Mouse (Mus musculus) liver, embryonic 14.5 days (tissue): Measurements from ENCODE around the gene Elovl6. TPM values are rescaled to one million over a fixed set of nuclear protein-coding genes. Genes with fewer than 3 reads are reported as not detected.

Experiments used
- ATAC-seq: fragments of 200-750 bp; cut with Nextera tagmentation; 2 replicates; pipeline ENCODE4 v1.8.0; 2017; ENCODE audit warnings: moderate number of reproducible peaks, mild to moderate bottlenecking, moderate library complexity; ENCODE audit not compliant: insufficient read depth
- DNase-seq, 3 experiments: peaks; one replicate each; pipeline ENCODE4 v3.0.0-alpha.2; 2012 to 2013; ENCODE audit warnings: low read depth in 3 of 3, low spot score in 3 of 3
- H3K27ac ChIP-seq: fragments of 300-500 bp; sonication (generic); 2 replicates; pipeline ENCODE4 v1.5.1; 2014; ENCODE audit warnings: moderate library complexity, mild to moderate bottlenecking, control low read depth, inconsistent platforms
- H3K27me3 ChIP-seq: fragments of 300-500 bp; sonication (generic); 2 replicates; pipeline ENCODE4 v1.6.1; 2014; ENCODE audit warnings: mild to moderate bottlenecking, low read length, moderate library complexity; ENCODE audit not compliant: control insufficient read depth, insufficient read depth
- H3K36me3 ChIP-seq: fragments of 300-500 bp; sonication (generic); replicated peaks from 2 replicates; pipeline ENCODE4 v1.6.1; 2014; ENCODE audit warnings: low read depth; ENCODE audit not compliant: control insufficient read depth, insufficient read depth
- H3K4me1 ChIP-seq, 2 experiments: fragments of 200-500 bp in 1 of 2; fragments of 300-500 bp in 1 of 2; sonication (generic) in 1 of 2; replicated peaks; 2 replicates each; pipeline ENCODE4 v1.6.1; 2012 to 2014; ENCODE audit warnings: antibody characterized with exemption in 1 of 2, inconsistent platforms in 1 of 2, low read length in 1 of 2; ENCODE audit not compliant: control insufficient read depth in 2 of 2, insufficient read depth in 2 of 2
- H3K4me2 ChIP-seq: fragments of 300-500 bp; sonication (generic); 2 replicates; pipeline ENCODE4 v1.6.1; 2014; ENCODE audit warnings: low read depth, mild to moderate bottlenecking, control low read depth, moderate library complexity
- H3K4me3 ChIP-seq, 2 experiments: fragments of 200-500 bp in 1 of 2; fragments of 300-500 bp in 1 of 2; sonication (generic) in 1 of 2; 2 replicates each; pipeline ENCODE4 v1.5.1; 2012 to 2014; ENCODE audit warnings: low read depth in 2 of 2, low read length in 2 of 2, mild to moderate bottlenecking in 2 of 2, control low read depth in 1 of 2, inconsistent platforms in 1 of 2, moderate library complexity in 1 of 2; ENCODE audit not compliant: insufficient read depth in 1 of 2
- H3K9ac ChIP-seq: fragments of 300-500 bp; sonication (generic); replicated peaks from 2 replicates; pipeline ENCODE4 v1.6.1; 2014; ENCODE audit warnings: mild to moderate bottlenecking, control low read depth, moderate library complexity
- H3K9me3 ChIP-seq: fragments of 300-500 bp; sonication (generic); 2 replicates; pipeline ENCODE4 v1.6.1; 2016; ENCODE audit warnings: low read length, mixed read lengths; ENCODE audit not compliant: control insufficient read depth
- CTCF ChIP-seq: IDR thresholded peaks from 2 replicates; pipeline ENCODE4 v1.5.1; 2016; ENCODE audit warnings: antibody characterized with exemption, low read depth, control low read depth
- EP300 ChIP-seq: IDR thresholded peaks from 2 replicates; pipeline ENCODE4 v1.6.1; 2016; ENCODE audit warnings: antibody characterized with exemption, low read depth
- WGBS: fragments of 180-500 bp; shearing (Covaris S2); extraction: QIAGEN DNeasy Blood & Tissue Kit; methylation state at CpG from one replicate; pipeline ENCODE4 v1.1.7; 2014; ENCODE audit not compliant: insufficient replicate concordance; 5-methylcytosine and 5-hydroxymethylcytosine counted together
- microRNA-seq: library from miRNA; unstranded; fragments of <30 nt; microRNA quantifications from one replicate; pipeline ENCODE4, GENCODE M21; 2016
- polyA plus RNA-seq, 2 experiments: library from polyadenylated mRNA; depleted of rRNA in 1 of 2; stranded (reverse) in 1 of 2; unstranded in 1 of 2; fragments of >200 nt; fragmentation: Nextera tagmentation in 1 of 2; extraction: Ambion mirVana in 1 of 2; gene quantifications; 2 replicates each; pipeline versions ENCODE4 v1.2.1 to v1.2.3; 2012 to 2014

Elovl6 gene
- polyA plus RNA-seq, 2 experiments = 7.2 TPM

- no peak for TF ChIP-seq CTCF
- TF ChIP-seq EP300 = no peak
- Histone ChIP-seq H3K36me3 (no peaks in the 10 kb centered on the region), H3K9ac (no peak overlapping the region), H3K27ac (no peak overlapping the region), H3K4me2 (no peak overlapping the region), H3K4me3 (no peak overlapping the region), H3K4me1 (no peaks in the 10 kb centered on the region), H3K27me3 (no peaks in the 10 kb centered on the region), H3K9me3 (no peaks in the 10 kb centered on the region)
- WGBS = 66% methylated on average over 5 of the region's 5 CpGs
- no peak for DNase-seq
- ATAC-seq = no peak
Measured at GRCm38 (mm10) chr3:129687429-129687828, 155.3 kb downstream of the Elovl6 start.

Small RNAs within 50 kb of the gene (microRNA-seq; reads per million reads assigned to microRNA genes)
- not detected for gene Gm24515

Other genes with a start within 250 kb of the Elovl6 start
- gene Enpep, start 199.6 kb upstream of the Elovl6 start, polyA plus RNA-seq (2012; rRNA removed) = 1.9 and 2.5 TPM in 2 replicates
- 2.7 and 4.3 TPM in 2 replicates for gene Enpep, start 199.6 kb upstream of the Elovl6 start, polyA plus RNA-seq (2014; fragmentation: Nextera tagmentation; extraction: Ambion mirVana)
- 0.42 and 0.77 TPM in 2 replicates for gene Egf, start 223.0 kb downstream of the Elovl6 start, polyA plus RNA-seq (2012; rRNA removed)
- gene Egf, start 223.0 kb downstream of the Elovl6 start, polyA plus RNA-seq (2014; fragmentation: Nextera tagmentation; extraction: Ambion mirVana) = 0.25 and 0.59 TPM in 2 replicates